Mouse (Mus musculus): ENCODE measurements around the gene Zbtb48.
A peak's percentile ranks its signal among the peaks of the same experiment; 100 is the strongest.

GRCm38 (mm10) chr4:151981363-151981762 lies 46.1 kb downstream of the Zbtb48 start:
- TF ChIP-seq CTCF (IDR thresholded peaks at IDR 0.05; ENCODE audit: low read depth) (peak; percentile 100), EP300 (IDR thresholded peaks at IDR 0.05; ENCODE audit: low read depth) (no peak)

All from liver, embryonic 14.5 days (tissue).